Mouse (Mus musculus) bone marrow macrophage, adult 2 months (primary cell): ENCODE data around the gene Snx19.

Source experiments
- CTCF ChIP-seq: IDR thresholded peaks from 2 replicates; pipeline ENCODE4 v1.5.1; 2012; ENCODE audit warnings: low read depth, mild to moderate bottlenecking, low read length, moderate library complexity
- POLR2A ChIP-seq: IDR thresholded peaks from 2 replicates; pipeline ENCODE4 v1.6.1; 2012; ENCODE audit warnings: mild to moderate bottlenecking, low read depth, low read length, borderline replicate concordance

- TF ChIP-seq CTCF (no peak), POLR2A (no peak)
Measured at GRCm38 (mm10) chr9:30454527-30454926, 27.6 kb downstream of the Snx19 start.
